Mouse (Mus musculus) ovary, adult 10 weeks (tissue): ENCODE results near the gene Gadd45gip1. TPM values are rescaled to one million over a fixed set of nuclear protein-coding genes. Genes with fewer than 3 reads are reported as not detected.

Source experiments
- polyA plus RNA-seq: library from polyadenylated mRNA; stranded (reverse); fragments of 350-450 nt; fragmentation: Illumina TruSeq; extraction: RNeasy Lipid Tissue Mini Kit (QIAGEN cat#74804); gene quantifications from one replicate; pipeline ENCODE4 v1.2.3, GENCODE M21; 2014

The Gadd45gip1 gene
- 1.1 TPM for polyA plus RNA-seq

GRCm38 (mm10) chr8:84831490-84831889 is at the start of gene Gadd45gip1:
Gene Gadd45gip1, plus strand, starts transcription at chr8:84831522.

GRCm38 (mm10) chr8:84799999-84800831 is 31.1 kb upstream of the Gadd45gip1 start, which contains the start of gene Nfix:
Gene Nfix, minus strand, starts transcription at chr8:84800344.

GRCm38 (mm10) chr8:84822723-84823122 is 8.6 kb upstream of the Gadd45gip1 start, which contains the start of gene Dand5:
Gene Dand5, minus strand, starts transcription at chr8:84822823.

DNA sequence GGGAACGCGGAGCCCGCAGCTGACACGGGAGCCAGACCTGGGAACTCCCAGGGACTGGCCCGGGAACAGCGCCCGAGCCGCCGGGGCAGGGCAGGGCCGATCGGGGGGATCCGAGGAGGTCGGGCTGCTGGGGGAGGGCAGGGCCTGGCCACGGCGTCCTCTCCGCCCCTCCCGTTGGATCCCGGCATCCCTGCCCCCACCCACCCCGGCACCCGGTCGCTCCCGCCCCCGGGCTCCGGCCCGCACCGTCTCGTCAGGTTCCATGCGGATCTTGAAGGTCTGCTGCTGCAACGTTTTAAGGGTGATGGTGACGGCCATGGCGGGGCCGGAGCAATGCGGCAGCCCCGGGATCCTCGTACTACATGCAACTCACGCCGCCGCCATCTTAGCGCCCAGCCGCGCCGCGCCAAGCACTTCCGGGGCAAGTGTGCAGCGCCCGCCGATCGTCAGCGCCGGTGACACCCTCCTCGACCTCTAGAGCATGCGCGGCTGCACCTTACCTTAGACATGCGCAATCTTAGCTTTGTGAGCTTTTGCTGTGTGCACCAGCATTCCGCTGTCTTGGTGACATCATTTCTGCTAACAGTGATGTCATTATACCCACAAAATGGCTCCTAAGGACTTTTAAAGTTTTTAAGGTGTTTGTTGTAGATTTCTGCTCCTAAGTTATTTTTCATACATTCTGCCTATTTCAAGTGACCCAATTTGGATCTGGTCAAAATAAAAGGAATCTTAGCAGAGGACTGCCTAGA is 9.1 kb downstream of the Gadd45gip1 start, which contains the start of gene Rad23a:
Rad23a (minus strand) TSS at position 418 of the 752 bp plus-strand sequence.

GRCm38 (mm10) chr8:84846722-84847572 is 15.6 kb downstream of the Gadd45gip1 start, which contains the start of gene Calr:
Gene Calr, minus strand, starts transcription at chr8:84846934.

GRCm38 (mm10) chr8:84856864-84857441 is 25.6 kb downstream of the Gadd45gip1 start, which contains the start of gene Farsa:
Gene Farsa, plus strand, starts transcription at chr8:84856989.

GRCm38 (mm10) chr8:84871376-84872308 is 40.3 kb downstream of the Gadd45gip1 start, which contains the start of gene Syce2:
Gene Syce2, plus strand, starts transcription at chr8:84872111.

Other genes with a start within 250 kb of the Gadd45gip1 start
- 2.1 TPM for gene Ier2, start 168.7 kb upstream of the Gadd45gip1 start, polyA plus RNA-seq
- 10.8 TPM for gene Trmt1, start 145.2 kb upstream of the Gadd45gip1 start, polyA plus RNA-seq
- 2.3 TPM for gene Nacc1, start 143.7 kb upstream of the Gadd45gip1 start, polyA plus RNA-seq
- gene Lyl1, start 130.1 kb upstream of the Gadd45gip1 start, polyA plus RNA-seq, result not detected
- gene G430095P16Rik, start 108.5 kb upstream of the Gadd45gip1 start, polyA plus RNA-seq, result not detected
- gene Nfix, start 31.2 kb upstream of the Gadd45gip1 start, polyA plus RNA-seq, result 44.0 TPM
- 2.4 TPM for gene Dand5, start 8.7 kb upstream of the Gadd45gip1 start, polyA plus RNA-seq
- gene Rad23a, start 9.1 kb downstream of the Gadd45gip1 start, polyA plus RNA-seq, result 3.2 TPM
- 1,005 TPM for gene Calr, start 15.4 kb downstream of the Gadd45gip1 start, polyA plus RNA-seq
- gene Farsa, start 25.5 kb downstream of the Gadd45gip1 start, polyA plus RNA-seq, result 4.1 TPM
- gene Syce2, start 40.6 kb downstream of the Gadd45gip1 start, polyA plus RNA-seq, result 32.4 TPM
- 32.8 TPM for gene Gcdh, start 62.4 kb downstream of the Gadd45gip1 start, polyA plus RNA-seq
- gene Klf1, start 70.4 kb downstream of the Gadd45gip1 start, polyA plus RNA-seq, result not detected
- 2.5 TPM for gene Dnase2a, start 77.0 kb downstream of the Gadd45gip1 start, polyA plus RNA-seq
- gene Mast1, start 105.8 kb downstream of the Gadd45gip1 start, polyA plus RNA-seq, result not detected
- gene Rtbdn, start 115.5 kb downstream of the Gadd45gip1 start, polyA plus RNA-seq, result not detected
- not detected for gene Gm49661, start 137.9 kb downstream of the Gadd45gip1 start, polyA plus RNA-seq
- gene Prdx2, start 138.1 kb downstream of the Gadd45gip1 start, polyA plus RNA-seq, result 36.9 TPM
- 2.6 TPM for gene Rnaseh2a, start 138.2 kb downstream of the Gadd45gip1 start, polyA plus RNA-seq
- gene Junb, start 147.2 kb downstream of the Gadd45gip1 start, polyA plus RNA-seq, result 0.34 TPM
- gene Hook2, start 159.1 kb downstream of the Gadd45gip1 start, polyA plus RNA-seq, result 2.3 TPM
- gene Best2, start 183.0 kb downstream of the Gadd45gip1 start, polyA plus RNA-seq, result not detected
- gene Asna1, start 193.8 kb downstream of the Gadd45gip1 start, polyA plus RNA-seq, result 6.7 TPM
- gene Trir, start 195.3 kb downstream of the Gadd45gip1 start, polyA plus RNA-seq, result 5.3 TPM
- gene Tnpo2, start 205.4 kb downstream of the Gadd45gip1 start, polyA plus RNA-seq, result 14.1 TPM
- gene Fbxw9, start 228.5 kb downstream of the Gadd45gip1 start, polyA plus RNA-seq, result 1.5 TPM
- gene Gm5741, start 236.5 kb downstream of the Gadd45gip1 start, polyA plus RNA-seq, result not detected
- 19.0 TPM for gene Dhps, start 240.2 kb downstream of the Gadd45gip1 start, polyA plus RNA-seq
- gene Wdr83os, start 249.2 kb downstream of the Gadd45gip1 start, polyA plus RNA-seq, result 2.8 TPM
- gene Wdr83, start 249.8 kb downstream of the Gadd45gip1 start, polyA plus RNA-seq, result 1.00 TPM